Mouse (Mus musculus) lung, adult 18-20 months (tissue): Measurements from ENCODE around the gene 1110017D15Rik.
"Not testable (repeated sequence)": the region's sequence is repeated elsewhere in the genome, so short reads cannot be mapped to it uniquely, and the experiment has no call there.

Source experiments
- DNase-seq, 2 experiments: peaks; one replicate each; pipeline ENCODE4 v3.0.0; 2022; ENCODE audit warnings: mixed read lengths in 2 of 2

Gene 1110017D15Rik

GRCm38 (mm10) chr4:41478751-41479455 lies 38.2 kb downstream of the 1110017D15Rik start:
- no peak for DNase-seq

- no peak for DNase-seq
Measured at GRCm38 (mm10) chr4:41477648-41478160, 39.4 kb downstream of the 1110017D15Rik start.

- DNase-seq: no peak
Measured at GRCm38 (mm10) chr4:41471384-41471689, 45.8 kb downstream of the 1110017D15Rik start.

- no peak for DNase-seq
Measured at GRCm38 (mm10) chr4:41470684-41471383, 46.3 kb downstream of the 1110017D15Rik start.

GRCm38 (mm10) chr4:41470051-41470683 lies 47.0 kb downstream of the 1110017D15Rik start:
- no peak for DNase-seq

- no peak for DNase-seq
Measured at GRCm38 (mm10) chr4:41469199-41469598, 47.9 kb downstream of the 1110017D15Rik start.

- DNase-seq: peak; percentile 57 to 63
Measured at GRCm38 (mm10) chr4:41468396-41469080, 48.6 kb downstream of the 1110017D15Rik start.

GRCm38 (mm10) chr4:41465287-41465665 lies 51.9 kb downstream of the 1110017D15Rik start:
- no peak for DNase-seq

GRCm38 (mm10) chr4:41464345-41465286 lies 52.5 kb downstream of the 1110017D15Rik start, which contains the start of the genes Kif24 and Nudt2:
Gene Kif24, minus strand, starts transcription at chr4:41464887.
Gene Nudt2, plus strand, starts transcription at chr4:41465151.
- peak; percentile 99 to 100 for DNase-seq

- DNase-seq: not testable (repeated sequence)
Measured at GRCm38 (mm10) chr4:41463051-41463738, 53.9 kb downstream of the 1110017D15Rik start.

- no peak for DNase-seq
Measured at GRCm38 (mm10) chr4:41460690-41461089, 56.4 kb downstream of the 1110017D15Rik start.
